Mouse (Mus musculus) E14TG2a.4 (cell line): ENCODE results near the gene Myo18a.

Experiments
- CTCF ChIP-seq: conservative IDR thresholded peaks from 2 replicates; pipeline ENCODE4 v1.5.1; 2014; ENCODE audit warnings: low read length
- NANOG ChIP-seq: IDR thresholded peaks from 2 replicates; pipeline ENCODE4 v1.6.1; 2014; ENCODE audit warnings: borderline replicate concordance, low read length, mixed read lengths

DNA sequence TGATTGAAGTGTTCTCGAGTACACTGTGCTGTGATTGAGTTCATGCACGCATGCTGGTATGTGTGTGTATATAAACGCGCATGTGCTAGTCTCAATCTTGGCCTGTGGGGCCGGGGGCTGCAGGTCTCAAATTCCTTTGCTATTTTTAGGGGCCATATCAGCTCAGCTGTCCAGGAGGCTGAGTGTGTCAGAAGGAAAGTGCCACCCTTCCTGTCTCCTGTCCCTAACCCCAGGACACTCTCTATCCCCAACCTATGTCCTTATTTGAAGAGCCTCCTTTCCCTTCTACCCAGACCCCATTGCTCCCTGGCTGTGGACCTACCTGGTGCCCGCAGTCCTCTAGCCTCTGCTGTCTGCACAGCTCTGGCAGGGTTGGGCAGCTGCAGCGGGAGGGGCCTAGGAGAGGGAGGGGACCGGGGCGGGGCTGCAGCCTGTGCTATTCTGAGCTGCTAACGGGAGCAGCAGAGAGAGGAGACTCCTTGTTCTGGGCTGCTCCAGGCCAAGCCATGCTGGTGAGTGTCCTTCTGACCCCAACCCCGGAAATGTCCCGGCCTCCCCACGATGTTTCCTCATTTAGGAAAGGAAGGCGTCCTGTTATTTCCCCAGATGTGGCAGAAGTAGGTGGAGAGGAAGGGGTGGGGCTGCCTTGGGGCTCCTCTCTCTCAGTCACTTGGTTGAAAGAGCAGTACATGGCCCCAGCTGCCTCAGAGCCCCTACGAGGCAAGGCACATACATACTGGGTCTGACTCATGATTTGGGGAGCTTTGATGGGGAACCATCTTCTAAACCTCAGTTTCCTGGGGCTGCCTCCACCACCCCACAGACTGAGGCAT is 38.0 kb downstream of the Myo18a start:
- TF ChIP-seq CTCF (no peak), NANOG (no peak)
